Mouse (Mus musculus): ENCODE data around the gene Nipsnap3a. TPM values are rescaled to one million over a fixed set of nuclear protein-coding genes. Genes with fewer than 3 reads are reported as not detected.
A peak's percentile ranks its signal among the peaks of the same experiment; 100 is the strongest.

Nipsnap3a gene
- polyA plus RNA-seq (2012; rRNA removed), result not detected in 2 replicates

GRCm38 (mm10) chr4:52989248-52989647 lies at the start of gene Nipsnap3a:
Gene Nipsnap3a (plus strand): TSS chr4:52989272.
- DNase-seq (ENCODE audit: extremely low spot score in 1 of 2, low spot score in 1 of 2), result no peak

DNA sequence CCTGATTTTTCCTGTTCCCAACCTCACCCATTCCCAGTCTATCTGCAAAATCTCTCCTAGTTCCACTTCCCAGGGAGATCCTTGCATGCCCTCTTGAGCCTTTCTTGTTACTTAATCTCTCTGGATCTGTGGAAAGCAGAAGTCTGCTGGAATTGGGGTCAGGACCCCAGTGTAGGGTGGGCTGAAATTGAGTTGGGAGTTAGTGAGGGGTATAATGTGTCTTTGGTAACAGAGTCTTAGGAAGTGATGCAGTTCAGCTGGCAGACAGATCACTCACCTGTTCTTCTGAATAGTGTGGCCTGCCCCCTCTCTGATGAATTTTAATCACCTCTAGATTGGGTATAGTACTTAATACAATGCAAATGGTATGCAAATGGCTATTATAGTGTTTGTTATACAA lies 42.4 kb upstream of the Nipsnap3a start:
- no peak for DNase-seq (ENCODE audit: extremely low spot score in 1 of 2, low spot score in 1 of 2)

GRCm38 (mm10) chr4:52949005-52949404 lies 40.1 kb upstream of the Nipsnap3a start:
- DNase-seq (ENCODE audit: extremely low spot score in 1 of 2, low spot score in 1 of 2), result no peak

DNA sequence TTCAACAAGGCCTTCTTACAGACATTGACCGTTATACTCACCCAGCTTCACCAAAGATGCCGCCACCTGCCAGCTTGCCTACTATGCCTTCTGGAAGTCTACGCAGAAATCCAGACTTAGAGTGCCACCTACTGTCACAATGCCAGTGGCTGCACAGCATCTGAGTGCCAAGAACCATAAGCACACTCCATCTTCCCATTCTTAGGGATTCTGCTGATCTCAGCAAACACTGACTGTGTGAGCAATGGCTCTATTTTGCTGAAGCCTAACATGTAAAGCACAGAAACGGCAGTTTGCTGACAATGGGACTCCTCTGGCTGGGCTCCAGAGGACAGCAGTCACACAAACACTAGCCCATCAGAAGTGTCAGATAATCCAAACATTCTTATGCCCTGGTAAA lies 30.4 kb upstream of the Nipsnap3a start:
- peak; percentile 58 to 79 for DNase-seq (ENCODE audit: extremely low spot score in 1 of 2, low spot score in 1 of 2)

GRCm38 (mm10) chr4:52964247-52964646 lies 24.8 kb upstream of the Nipsnap3a start, which contains the start of gene Olfr270:
Gene Olfr270 (plus strand): TSS chr4:52964547.
- no peak for DNase-seq (ENCODE audit: extremely low spot score in 1 of 2, low spot score in 1 of 2)

DNA sequence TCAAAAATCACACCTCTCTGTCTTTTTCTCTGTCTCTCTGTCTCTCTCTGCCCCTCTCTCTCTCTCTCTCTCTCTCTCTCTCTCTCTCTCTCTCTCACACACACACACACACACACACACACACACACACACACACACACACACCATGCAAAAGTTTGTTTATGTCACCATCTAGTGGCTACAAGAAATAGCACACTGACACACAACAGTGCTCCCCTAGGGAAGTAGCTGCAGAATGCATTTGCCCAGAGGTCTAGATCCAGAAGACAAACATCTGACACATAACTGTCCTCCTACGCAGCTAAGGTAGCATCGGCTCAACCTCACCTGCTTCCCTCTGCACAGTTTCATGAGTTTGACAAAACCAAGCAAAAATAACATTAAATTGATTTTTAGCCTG lies 3.9 kb upstream of the Nipsnap3a start:
- peak in 1 of 2 experiments; percentile 36 for DNase-seq (ENCODE audit: extremely low spot score in 1 of 2, low spot score in 1 of 2)

DNA sequence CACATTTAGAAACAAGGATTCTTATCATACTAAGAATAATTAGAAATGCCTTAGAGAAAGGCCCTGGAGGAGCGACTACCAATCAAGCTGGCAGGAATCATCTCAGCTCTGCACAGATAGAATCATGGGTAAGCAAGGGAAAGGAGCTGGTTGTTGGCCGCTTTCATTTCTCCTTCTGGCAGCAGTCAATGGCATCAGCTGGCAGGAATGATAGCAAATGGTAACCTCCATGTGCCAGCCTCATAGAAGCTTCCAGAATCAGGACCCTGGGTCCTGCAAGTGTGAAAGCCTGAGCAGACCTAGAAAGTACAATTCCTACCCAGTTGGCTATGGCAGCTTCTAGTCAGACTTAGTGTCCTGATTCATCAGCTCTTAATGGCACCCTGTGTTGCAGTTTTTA lies 2.8 kb upstream of the Nipsnap3a start:
- DNase-seq (ENCODE audit: extremely low spot score in 1 of 2, low spot score in 1 of 2), result no peak

DNA sequence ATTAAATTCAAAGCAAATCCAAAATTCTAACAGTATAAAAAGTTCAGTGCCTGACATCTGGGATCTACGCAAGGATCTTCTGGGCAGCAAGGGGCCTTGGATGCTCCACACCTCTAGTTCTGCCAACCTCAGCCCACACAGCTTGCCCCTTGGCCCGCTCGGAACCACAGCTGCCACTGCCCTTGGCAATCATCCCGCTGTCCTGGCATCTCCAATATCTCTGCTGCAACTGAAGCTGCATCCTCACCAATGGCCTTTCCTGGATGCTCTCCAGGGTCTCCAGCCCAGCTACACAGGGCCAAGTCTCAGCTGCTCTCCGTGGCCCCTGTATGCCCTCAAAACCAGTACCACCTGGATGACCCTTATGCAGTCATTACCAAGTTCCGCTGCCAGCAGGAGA lies 10.4 kb downstream of the Nipsnap3a start:
- DNase-seq (ENCODE audit: extremely low spot score in 1 of 2, low spot score in 1 of 2), result no peak

DNA sequence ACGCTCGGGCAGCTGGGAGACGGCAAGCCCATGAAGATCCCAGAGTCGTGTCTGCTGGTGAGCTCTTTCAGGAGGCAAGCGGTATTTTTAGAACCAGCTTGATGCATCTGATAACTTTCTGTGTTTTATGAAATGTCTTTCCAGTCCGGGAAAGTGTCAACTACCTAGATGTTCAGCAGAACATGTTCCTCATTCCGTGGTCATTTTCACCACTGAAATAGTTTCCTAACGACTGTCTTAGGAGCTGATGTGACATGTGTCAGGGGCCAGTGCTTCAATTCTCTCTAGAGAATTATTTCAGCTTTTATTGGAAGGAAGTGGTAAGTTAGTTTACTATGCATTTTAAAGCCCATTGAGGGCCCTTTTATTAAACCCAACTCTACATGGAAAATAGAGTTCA lies 11.1 kb downstream of the Nipsnap3a start:
- DNase-seq (ENCODE audit: extremely low spot score in 1 of 2, low spot score in 1 of 2), result no peak

- DNase-seq (ENCODE audit: extremely low spot score in 1 of 2, low spot score in 1 of 2), result no peak
Measured at GRCm38 (mm10) chr4:53009183-53009582, 20.1 kb downstream of the Nipsnap3a start.

GRCm38 (mm10) chr4:53009871-53010270 lies 20.8 kb downstream of the Nipsnap3a start:
- no peak for DNase-seq (ENCODE audit: extremely low spot score in 1 of 2, low spot score in 1 of 2)

DNA sequence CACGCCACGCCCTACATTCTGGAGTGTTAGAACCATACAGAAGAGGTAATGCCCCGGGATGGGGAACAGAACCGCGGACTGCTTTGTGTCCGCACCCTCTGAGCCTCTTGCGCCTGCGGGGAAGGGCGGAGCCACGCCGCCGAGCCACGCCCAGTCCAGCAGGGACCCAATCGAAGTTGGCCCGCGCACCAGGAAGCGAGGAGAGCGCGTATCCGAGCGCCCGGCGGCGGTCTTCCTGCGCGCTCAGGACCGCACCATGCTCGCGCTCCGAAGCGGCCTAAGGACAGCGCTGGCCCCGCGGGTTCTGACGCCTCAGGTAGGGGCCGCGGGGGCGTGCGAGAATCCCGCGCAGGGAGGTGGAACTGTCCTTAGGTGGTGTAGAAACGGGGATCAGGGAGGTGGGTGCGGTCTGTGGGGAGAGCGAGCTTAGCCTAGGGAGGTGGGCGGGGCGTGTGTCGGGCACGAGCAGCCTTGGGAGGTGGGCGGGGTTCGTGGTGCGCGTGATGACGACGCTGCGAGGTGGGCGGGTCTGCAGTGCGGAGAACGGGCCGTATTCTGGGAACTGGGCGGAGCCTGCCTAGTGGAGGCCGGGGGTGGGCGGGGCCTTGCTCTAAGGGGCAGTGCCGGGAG lies 22.8 kb downstream of the Nipsnap3a start, which contains the start of gene Nipsnap3b:
Nipsnap3b (plus strand) TSS at position 149 of the 630 bp plus-strand sequence.
- peak; percentile 91 to 96 for DNase-seq (ENCODE audit: extremely low spot score in 1 of 2, low spot score in 1 of 2)

- DNase-seq (ENCODE audit: extremely low spot score in 1 of 2, low spot score in 1 of 2), result no peak
Measured at GRCm38 (mm10) chr4:53014421-53014820, 25.3 kb downstream of the Nipsnap3a start.

- no peak for DNase-seq (ENCODE audit: extremely low spot score in 1 of 2, low spot score in 1 of 2)
Measured at GRCm38 (mm10) chr4:53015024-53015423, 26.0 kb downstream of the Nipsnap3a start.

DNA sequence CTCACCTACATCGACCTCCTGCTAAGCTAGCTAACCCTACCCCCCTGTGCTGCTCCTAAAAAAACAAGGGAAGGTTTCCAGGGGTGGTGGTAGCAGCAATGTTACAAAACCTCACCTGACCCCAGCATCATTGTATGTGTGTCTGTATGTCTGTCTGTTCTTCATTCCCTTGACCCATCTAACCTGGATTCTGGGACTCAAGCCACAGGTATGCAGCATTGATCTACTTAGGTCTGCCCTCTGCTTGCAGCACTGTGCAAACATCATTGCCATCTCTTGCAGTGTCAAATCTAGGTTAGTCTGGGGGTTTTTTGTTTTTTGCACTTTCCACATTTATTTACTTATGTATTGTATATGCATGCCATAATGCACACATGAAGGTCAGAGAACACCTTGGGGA lies 29.3 kb downstream of the Nipsnap3a start:
- no peak for DNase-seq (ENCODE audit: extremely low spot score in 1 of 2, low spot score in 1 of 2)

GRCm38 (mm10) chr4:53023189-53023925 lies 34.3 kb downstream of the Nipsnap3a start:
- no peak for DNase-seq (ENCODE audit: extremely low spot score in 1 of 2, low spot score in 1 of 2)

- DNase-seq (ENCODE audit: extremely low spot score in 1 of 2, low spot score in 1 of 2), result no peak
Measured at GRCm38 (mm10) chr4:53024397-53024796, 35.3 kb downstream of the Nipsnap3a start.

- DNase-seq (ENCODE audit: extremely low spot score in 1 of 2, low spot score in 1 of 2), result no peak
Measured at GRCm38 (mm10) chr4:53027811-53028210, 38.7 kb downstream of the Nipsnap3a start.

- DNase-seq (ENCODE audit: extremely low spot score in 1 of 2, low spot score in 1 of 2), result peak in 1 of 2 experiments; percentile 48
Measured at GRCm38 (mm10) chr4:53030326-53030948, 41.4 kb downstream of the Nipsnap3a start.

DNA sequence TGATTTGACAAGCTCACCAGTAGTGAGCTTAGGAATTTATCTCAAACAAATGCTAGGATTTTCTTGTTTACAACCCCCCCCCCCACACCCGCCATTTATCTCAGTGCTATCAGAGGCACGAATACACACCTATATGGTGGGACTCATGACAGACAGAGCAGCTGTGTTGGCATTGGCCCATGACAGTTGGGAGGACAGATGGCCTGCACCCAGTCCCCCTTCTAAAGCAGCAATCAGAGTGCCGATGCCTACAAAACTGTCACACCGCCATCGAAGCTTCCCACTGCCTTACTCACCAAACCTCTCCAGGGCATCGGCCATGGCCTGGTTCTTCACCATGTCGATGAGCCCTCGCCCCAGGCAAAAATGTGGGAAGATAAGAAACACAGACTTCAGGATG lies 54.7 kb downstream of the Nipsnap3a start:
- no peak for DNase-seq (ENCODE audit: extremely low spot score in 1 of 2, low spot score in 1 of 2)

DNA sequence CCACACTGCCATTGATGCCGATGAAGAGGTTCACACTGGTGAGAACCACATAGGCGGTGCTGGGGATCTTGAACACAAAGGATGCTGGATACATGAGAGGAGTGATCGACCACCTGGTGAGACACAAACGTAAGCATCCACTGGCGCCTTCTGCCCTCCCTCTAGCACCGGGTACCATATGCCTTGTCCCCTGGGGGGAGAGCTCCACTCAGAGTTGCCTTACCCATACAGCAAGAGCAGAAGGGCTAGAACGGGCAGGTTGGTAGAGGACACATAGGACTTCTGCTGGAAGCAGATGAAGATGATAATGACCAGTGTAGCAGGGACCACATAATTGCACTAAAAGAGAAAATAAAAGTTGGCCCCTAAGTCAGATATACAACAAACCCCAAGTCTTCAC lies 56.7 kb downstream of the Nipsnap3a start:
- no peak for DNase-seq (ENCODE audit: extremely low spot score in 1 of 2, low spot score in 1 of 2)
